Mouse (Mus musculus): Measurements from ENCODE around the gene Atp5l. TPM values are rescaled to one million over a fixed set of nuclear protein-coding genes. Genes with fewer than 3 reads are reported as not detected.

The Atp5l gene
- polyA plus RNA-seq, 1 experiment from 2014 or later: 745 TPM

- WGBS: 71% methylated on average over 4 of the region's 4 CpGs
- no peak overlapping the region for H3K9ac ChIP-seq (replicated peaks; ENCODE audit: low read depth, low read length)
- ATAC-seq (ENCODE audit: insufficient number of reproducible peaks, insufficient read depth, low FRiP score, low read depth): no peak
These were observed 14.9 kb downstream of the Atp5l start for GRCm38 (mm10) chr9:44905620-44906019.

GRCm38 (mm10) chr9:44904964-44905363 lies 15.6 kb downstream of the Atp5l start:
- Histone ChIP-seq H3K4me1 (ENCODE audit: control insufficient read depth, insufficient read depth, low read length) (no peaks in the 10 kb centered on the region), H3K9ac (replicated peaks; ENCODE audit: low read depth, low read length) (no peak overlapping the region), H3K4me3 (ENCODE audit: low read depth, low read length) (no peak overlapping the region), H3K9me3 (ENCODE audit: control insufficient read depth, low read depth, low read length) (no peaks in the 10 kb centered on the region), H3K27ac (ENCODE audit: low read length) (no peak overlapping the region), H3K36me3 (ENCODE audit: control insufficient read depth, insufficient read depth, low read length) (no peaks in the 10 kb centered on the region; the same call in 1 of the 2 replicates), H3K4me2 (replicated peaks; ENCODE audit: low read depth, low read length) (no peak overlapping the region), H3K27me3 (ENCODE audit: control insufficient read depth, insufficient read depth, low read length) (no peaks in the 10 kb centered on the region)
- 62% methylated on average over 5 of the region's 5 CpGs for WGBS
- ATAC-seq (ENCODE audit: insufficient number of reproducible peaks, insufficient read depth, low FRiP score, low read depth): no peak

More at GRCm38 (mm10) chr9:44905620-44906019, 14.9 kb downstream of the Atp5l start:
- no peak overlapping the region for H3K4me2 ChIP-seq (replicated peaks; ENCODE audit: low read depth, low read length)
- no peak overlapping the region for H3K27ac ChIP-seq (ENCODE audit: low read length)
- H3K27me3 ChIP-seq (ENCODE audit: control insufficient read depth, insufficient read depth, low read length): no peaks in the 10 kb centered on the region
- no peaks in the 10 kb centered on the region for H3K4me1 ChIP-seq (ENCODE audit: control insufficient read depth, insufficient read depth, low read length)
- H3K4me3 ChIP-seq (ENCODE audit: low read depth, low read length): no peak overlapping the region
- H3K9me3 ChIP-seq (ENCODE audit: control insufficient read depth, low read depth, low read length): no peaks in the 10 kb centered on the region
- no peaks in the 10 kb centered on the region; the same call in 1 of the 2 replicates for H3K36me3 ChIP-seq (ENCODE audit: control insufficient read depth, insufficient read depth, low read length)

- Histone ChIP-seq H3K4me1 (ENCODE audit: control insufficient read depth, insufficient read depth, low read length) (no peaks in the 10 kb centered on the region), H3K9me3 (ENCODE audit: control insufficient read depth, low read depth, low read length) (no peaks in the 10 kb centered on the region), H3K27ac (ENCODE audit: low read length) (no peak overlapping the region), H3K27me3 (ENCODE audit: control insufficient read depth, insufficient read depth, low read length) (no peaks in the 10 kb centered on the region), H3K4me3 (ENCODE audit: low read depth, low read length) (no peak overlapping the region), H3K9ac (replicated peaks; ENCODE audit: low read depth, low read length) (no peak overlapping the region), H3K4me2 (replicated peaks; ENCODE audit: low read depth, low read length) (no peak overlapping the region), H3K36me3 (ENCODE audit: control insufficient read depth, insufficient read depth, low read length) (no peaks in the 10 kb centered on the region)
- ATAC-seq (ENCODE audit: insufficient number of reproducible peaks, insufficient read depth, low FRiP score, low read depth): no peak
- 77% methylated on average over 4 of the region's 4 CpGs for WGBS
These were observed 16.7 kb downstream of the Atp5l start for GRCm38 (mm10) chr9:44903856-44904255.

- Histone ChIP-seq H3K4me2 (replicated peaks; ENCODE audit: low read depth, low read length) (no peak overlapping the region), H3K36me3 (ENCODE audit: control insufficient read depth, insufficient read depth, low read length) (no peaks in the 10 kb centered on the region), H3K9me3 (ENCODE audit: control insufficient read depth, low read depth, low read length) (no peaks in the 10 kb centered on the region), H3K4me1 (ENCODE audit: control insufficient read depth, insufficient read depth, low read length) (no peaks in the 10 kb centered on the region), H3K27me3 (ENCODE audit: control insufficient read depth, insufficient read depth, low read length) (no peaks in the 10 kb centered on the region), H3K9ac (replicated peaks; ENCODE audit: low read depth, low read length) (no peak overlapping the region), H3K27ac (ENCODE audit: low read length) (no peak overlapping the region), H3K4me3 (ENCODE audit: low read depth, low read length) (no peak overlapping the region)
- no peak for ATAC-seq (ENCODE audit: insufficient number of reproducible peaks, insufficient read depth, low FRiP score, low read depth)
- 58% methylated on average over 4 of the region's 4 CpGs for WGBS
These were observed 20.1 kb downstream of the Atp5l start for GRCm38 (mm10) chr9:44900402-44900801.

GRCm38 (mm10) chr9:44899716-44900115 lies 20.8 kb downstream of the Atp5l start:
- Histone ChIP-seq H3K9me3 (ENCODE audit: control insufficient read depth, low read depth, low read length) (no peaks in the 10 kb centered on the region), H3K27ac (ENCODE audit: low read length) (no peak overlapping the region), H3K4me3 (ENCODE audit: low read depth, low read length) (no peak overlapping the region), H3K4me2 (replicated peaks; ENCODE audit: low read depth, low read length) (no peak overlapping the region), H3K9ac (replicated peaks; ENCODE audit: low read depth, low read length) (no peak overlapping the region), H3K4me1 (ENCODE audit: control insufficient read depth, insufficient read depth, low read length) (no peaks in the 10 kb centered on the region), H3K27me3 (ENCODE audit: control insufficient read depth, insufficient read depth, low read length) (no peaks in the 10 kb centered on the region), H3K36me3 (ENCODE audit: control insufficient read depth, insufficient read depth, low read length) (no peaks in the 10 kb centered on the region)
- 73% methylated on average over 3 of the region's 3 CpGs for whole genome bisulfite sequencing
- no peak for ATAC-seq (ENCODE audit: insufficient number of reproducible peaks, insufficient read depth, low FRiP score, low read depth)

- H3K9ac ChIP-seq (replicated peaks; ENCODE audit: low read depth, low read length): no peak overlapping the region
- no peak overlapping the region for H3K4me2 ChIP-seq (replicated peaks; ENCODE audit: low read depth, low read length)
- WGBS: 51% methylated on average over 4 of the region's 4 CpGs
- no peaks in the 10 kb centered on the region for H3K4me1 ChIP-seq (ENCODE audit: control insufficient read depth, insufficient read depth, low read length)
- H3K27me3 ChIP-seq (ENCODE audit: control insufficient read depth, insufficient read depth, low read length): no peaks in the 10 kb centered on the region
- H3K9me3 ChIP-seq (ENCODE audit: control insufficient read depth, low read depth, low read length): no peaks in the 10 kb centered on the region
- H3K4me3 ChIP-seq (ENCODE audit: low read depth, low read length): no peak overlapping the region
- H3K27ac ChIP-seq (ENCODE audit: low read length): no peak overlapping the region
- no peaks in the 10 kb centered on the region for H3K36me3 ChIP-seq (ENCODE audit: control insufficient read depth, insufficient read depth, low read length)
- ATAC-seq (ENCODE audit: insufficient number of reproducible peaks, insufficient read depth, low FRiP score, low read depth): no peak
These were observed 23.5 kb downstream of the Atp5l start for GRCm38 (mm10) chr9:44897024-44897423.

- Histone ChIP-seq H3K4me2 (replicated peaks; ENCODE audit: low read depth, low read length) (no peak overlapping the region), H3K27ac (ENCODE audit: low read length) (no peak overlapping the region), H3K9ac (replicated peaks; ENCODE audit: low read depth, low read length) (no peak overlapping the region), H3K4me3 (ENCODE audit: low read depth, low read length) (no peak overlapping the region), H3K4me1 (ENCODE audit: control insufficient read depth, insufficient read depth, low read length) (no peaks in the 10 kb centered on the region), H3K27me3 (ENCODE audit: control insufficient read depth, insufficient read depth, low read length) (no peaks in the 10 kb centered on the region), H3K36me3 (ENCODE audit: control insufficient read depth, insufficient read depth, low read length) (no peaks in the 10 kb centered on the region), H3K9me3 (ENCODE audit: control insufficient read depth, low read depth, low read length) (no peaks in the 10 kb centered on the region)
- 55% methylated on average over 3 of the region's 3 CpGs for WGBS
- no peak for ATAC-seq (ENCODE audit: insufficient number of reproducible peaks, insufficient read depth, low FRiP score, low read depth)
These were observed 27.9 kb downstream of the Atp5l start for GRCm38 (mm10) chr9:44892664-44893063.

- no peaks in the 10 kb centered on the region for H3K4me1 ChIP-seq (ENCODE audit: control insufficient read depth, insufficient read depth, low read length)
- 79% methylated on average over 6 of the region's 6 CpGs for WGBS
- no peak overlapping the region for H3K4me2 ChIP-seq (replicated peaks; ENCODE audit: low read depth, low read length)
- H3K4me3 ChIP-seq (ENCODE audit: low read depth, low read length): no peak overlapping the region
- H3K27ac ChIP-seq (ENCODE audit: low read length): no peak overlapping the region
- H3K27me3 ChIP-seq (ENCODE audit: control insufficient read depth, insufficient read depth, low read length): no peaks in the 10 kb centered on the region
- H3K36me3 ChIP-seq (ENCODE audit: control insufficient read depth, insufficient read depth, low read length): no peaks in the 10 kb centered on the region
- no peaks in the 10 kb centered on the region for H3K9me3 ChIP-seq (ENCODE audit: control insufficient read depth, low read depth, low read length)
- no peak overlapping the region for H3K9ac ChIP-seq (replicated peaks; ENCODE audit: low read depth, low read length)
- ATAC-seq (ENCODE audit: insufficient number of reproducible peaks, insufficient read depth, low FRiP score, low read depth): no peak
These were observed 29.3 kb downstream of the Atp5l start for GRCm38 (mm10) chr9:44891210-44891609.

GRCm38 (mm10) chr9:44890122-44890521 lies 30.4 kb downstream of the Atp5l start:
- no peak for ATAC-seq (ENCODE audit: insufficient number of reproducible peaks, insufficient read depth, low FRiP score, low read depth)
- WGBS: 50% methylated on average over 2 of the region's 2 CpGs
- H3K9ac ChIP-seq (replicated peaks; ENCODE audit: low read depth, low read length): no peak overlapping the region
- H3K27me3 ChIP-seq (ENCODE audit: control insufficient read depth, insufficient read depth, low read length): no peaks in the 10 kb centered on the region
- no peaks in the 10 kb centered on the region for H3K36me3 ChIP-seq (ENCODE audit: control insufficient read depth, insufficient read depth, low read length)
- H3K9me3 ChIP-seq (ENCODE audit: control insufficient read depth, low read depth, low read length): no peaks in the 10 kb centered on the region
- H3K4me1 ChIP-seq (ENCODE audit: control insufficient read depth, insufficient read depth, low read length): no peaks in the 10 kb centered on the region
- no peak overlapping the region for H3K4me2 ChIP-seq (replicated peaks; ENCODE audit: low read depth, low read length)
- H3K4me3 ChIP-seq (ENCODE audit: low read depth, low read length): no peak overlapping the region
- H3K27ac ChIP-seq (ENCODE audit: low read length): no peak overlapping the region
